Mouse (Mus musculus) embryo, embryonic 11.5 days (tissue): ENCODE results near the gene Synrg.

Experiments used
- DNase-seq: peaks from one replicate; pipeline ENCODE4 v3.0.0-alpha.2; 2012; ENCODE audit warnings: low read depth, low spot score

Gene Synrg

DNA sequence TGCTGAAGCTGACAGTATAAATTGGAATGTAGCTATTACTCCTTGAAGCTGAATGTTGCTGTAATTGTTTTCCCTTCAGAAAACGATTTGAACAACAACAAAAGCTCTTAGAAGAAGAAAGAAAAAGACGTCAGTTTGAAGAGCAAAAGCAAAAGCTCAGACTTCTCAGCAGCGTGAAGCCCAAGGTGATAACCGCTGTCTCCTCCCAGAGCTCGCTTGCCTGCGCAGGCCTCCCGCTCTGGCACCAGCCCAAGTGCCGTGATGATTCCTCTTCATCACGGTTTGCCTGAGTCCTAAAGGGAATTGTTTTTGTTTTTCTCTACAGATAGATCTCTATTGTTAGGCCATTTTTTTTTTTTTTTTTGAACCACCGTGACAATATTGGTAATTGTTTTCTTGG lies 17.1 kb downstream of the Synrg start:
- DNase-seq = no peak

DNA sequence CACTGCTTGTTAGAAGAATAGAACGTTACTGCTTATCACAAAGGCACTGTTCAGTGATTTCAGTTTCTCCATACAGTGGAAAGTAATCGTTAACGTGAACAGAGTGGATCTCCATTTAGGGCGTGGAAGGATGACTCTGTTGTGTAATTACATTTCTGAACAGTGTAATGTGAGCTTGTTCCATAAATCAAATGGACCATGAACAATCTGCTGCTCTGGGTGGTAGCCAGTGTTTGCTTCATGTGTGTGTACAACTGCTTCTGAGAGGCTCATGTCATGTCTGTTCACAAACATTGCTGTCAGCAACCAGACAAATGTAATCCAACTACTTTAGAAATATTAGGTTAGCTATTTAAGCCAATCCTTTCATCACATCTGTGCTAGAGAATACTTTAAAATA lies 27.5 kb downstream of the Synrg start:
- no peak for DNase-seq

DNA sequence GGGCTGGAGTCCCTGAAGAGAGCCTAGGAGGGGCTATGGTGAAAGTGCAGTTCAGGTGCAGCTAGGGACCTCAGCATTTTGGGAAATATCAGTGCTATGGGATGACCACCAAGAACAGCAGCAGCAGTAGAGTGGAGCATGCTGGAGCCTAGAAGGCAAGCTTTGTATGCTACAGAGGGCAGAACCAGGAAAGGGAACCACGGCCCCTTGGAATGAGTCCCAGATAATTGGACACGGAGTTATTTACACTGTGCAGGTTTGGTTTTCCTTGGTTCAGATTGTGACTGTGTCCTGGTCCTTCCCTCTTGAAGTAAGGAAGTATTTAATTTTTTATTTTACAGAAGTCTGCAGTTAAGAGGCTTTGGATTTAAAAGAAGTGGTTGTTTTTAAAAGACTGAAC lies 29.2 kb downstream of the Synrg start:
- no peak for DNase-seq

DNA sequence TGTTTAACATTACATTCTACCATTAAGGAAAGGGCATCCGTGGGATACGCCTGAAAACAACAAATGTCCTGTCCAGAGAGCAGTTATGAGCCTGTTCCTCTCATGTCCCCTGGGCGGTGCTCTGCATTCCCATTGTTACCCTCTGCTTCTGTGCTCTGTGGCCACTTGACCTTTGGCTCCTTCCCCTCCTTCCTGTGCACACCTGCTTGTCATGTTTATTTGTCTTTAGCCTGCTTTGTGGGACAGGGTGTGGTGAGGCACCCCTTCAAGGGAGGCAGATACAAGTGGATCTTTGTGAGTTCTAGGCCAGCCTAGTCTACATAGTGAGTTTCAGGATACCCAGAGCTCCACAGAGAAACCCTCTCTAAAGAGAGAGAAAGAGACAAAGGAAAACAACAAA lies 30.3 kb downstream of the Synrg start:
- no peak for DNase-seq

DNA sequence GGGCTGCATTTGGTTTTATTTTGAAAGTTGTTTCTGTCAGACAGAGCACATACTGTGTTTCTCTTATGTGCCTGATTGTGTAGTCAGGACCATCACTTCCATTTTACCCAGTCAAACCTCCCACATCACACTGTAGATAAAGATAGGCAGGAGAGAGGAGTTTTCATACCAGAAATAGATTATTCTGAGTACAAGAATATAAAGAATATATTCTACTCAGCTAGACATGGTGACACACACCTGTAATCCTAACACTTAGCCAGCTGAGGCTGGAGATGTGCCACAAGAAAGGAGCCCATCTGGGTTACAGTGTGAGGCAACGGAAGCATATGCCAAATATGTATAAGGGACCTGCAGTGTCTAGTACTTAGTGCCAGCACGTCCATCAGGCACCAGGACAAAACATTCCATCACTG lies 31.3 kb downstream of the Synrg start:
- no peak for DNase-seq

DNA sequence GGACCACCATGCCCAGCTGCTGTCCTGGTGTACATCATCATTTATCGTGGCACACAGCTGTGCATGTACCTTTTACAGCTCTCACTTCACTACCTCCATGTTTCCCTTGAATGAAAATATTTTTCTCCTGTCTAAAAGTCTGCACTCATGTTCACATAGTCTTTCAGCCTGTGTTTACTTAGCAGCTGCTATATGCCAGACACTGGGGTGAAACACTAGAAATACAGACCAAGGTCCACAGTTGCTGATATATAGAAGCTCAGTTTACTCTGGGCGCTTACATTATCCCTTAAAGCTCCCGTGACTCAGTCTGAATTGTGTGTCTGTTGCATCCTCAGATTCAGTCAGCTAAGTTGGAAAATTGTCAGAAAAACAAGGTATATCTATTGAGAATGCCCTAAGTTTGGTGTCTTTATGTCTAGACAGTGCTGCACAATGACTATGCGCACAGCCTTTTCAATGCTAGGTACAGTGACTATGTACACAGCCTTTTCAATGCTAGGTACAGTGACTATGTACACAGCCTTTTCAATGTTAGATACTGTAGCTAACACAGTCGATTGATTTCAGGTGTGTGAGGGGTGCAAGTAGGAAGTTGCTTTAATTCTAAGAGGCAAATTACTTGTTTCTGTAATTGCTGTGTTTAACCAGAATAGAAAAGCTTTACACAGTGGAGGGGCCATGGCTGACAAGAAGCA lies 33.1 kb downstream of the Synrg start:
- no peak for DNase-seq

DNA sequence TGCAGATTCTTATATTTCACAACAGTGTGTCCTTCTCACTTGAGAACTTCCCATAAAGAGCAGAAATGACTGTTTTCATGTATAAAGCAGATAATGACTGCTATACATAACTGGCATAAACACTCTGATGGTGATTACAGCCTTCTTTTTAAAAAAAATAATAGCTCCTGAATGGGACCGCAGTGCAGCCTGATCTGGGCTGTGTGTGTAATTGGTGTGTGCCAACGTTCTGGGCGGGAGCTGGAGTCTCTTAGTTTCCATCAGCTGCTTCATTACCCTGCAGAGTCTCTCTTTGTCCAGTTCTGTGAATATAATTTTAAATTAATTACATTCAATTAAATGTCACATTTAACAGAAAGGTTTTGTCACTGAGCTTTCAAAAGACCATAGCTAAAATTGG lies 34.8 kb downstream of the Synrg start:
- no peak for DNase-seq

DNA sequence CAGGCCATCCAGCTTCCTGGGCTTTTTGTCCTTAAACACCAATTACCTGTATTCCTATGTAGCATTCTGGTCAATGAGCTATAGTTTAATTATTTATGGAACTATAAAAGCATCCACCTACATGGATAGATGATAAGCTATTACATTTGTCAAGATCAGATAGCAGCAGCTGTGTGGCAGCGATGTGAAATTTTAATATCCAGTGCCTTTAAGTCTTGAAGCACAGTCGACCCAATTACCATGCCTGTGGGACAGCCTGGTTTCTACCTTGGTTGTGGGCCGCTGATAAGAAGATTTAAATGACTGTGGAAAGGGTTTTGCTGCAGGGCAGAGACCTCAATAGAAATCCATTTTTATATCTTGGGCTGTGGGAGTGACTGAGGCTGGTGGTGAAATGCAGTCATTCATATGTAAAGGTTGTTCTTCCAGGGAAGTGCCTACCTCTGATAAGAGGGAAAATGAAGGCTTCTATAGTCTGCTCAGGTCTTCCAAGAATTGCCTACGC lies 35.2 kb downstream of the Synrg start:
- no peak for DNase-seq

DNA sequence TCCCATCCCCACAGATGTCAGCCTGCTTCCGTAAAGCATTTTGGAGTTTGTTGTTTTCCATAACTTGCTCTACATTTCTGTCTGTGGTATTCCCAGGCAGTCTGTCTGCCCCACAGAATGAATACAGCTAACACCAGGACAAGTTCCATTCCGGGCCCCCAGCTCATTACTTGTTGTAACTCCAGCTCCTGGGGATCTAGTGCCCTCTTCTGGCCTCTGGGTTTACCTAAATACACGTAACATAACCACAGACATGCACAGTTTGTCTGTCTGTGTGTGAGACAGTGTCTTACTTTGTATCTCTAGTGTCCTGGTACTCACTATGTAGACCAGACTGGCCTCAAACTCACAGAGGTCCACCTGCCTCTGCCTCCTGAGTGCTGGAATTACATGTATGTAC lies 37.0 kb downstream of the Synrg start:
- no peak for DNase-seq

DNA sequence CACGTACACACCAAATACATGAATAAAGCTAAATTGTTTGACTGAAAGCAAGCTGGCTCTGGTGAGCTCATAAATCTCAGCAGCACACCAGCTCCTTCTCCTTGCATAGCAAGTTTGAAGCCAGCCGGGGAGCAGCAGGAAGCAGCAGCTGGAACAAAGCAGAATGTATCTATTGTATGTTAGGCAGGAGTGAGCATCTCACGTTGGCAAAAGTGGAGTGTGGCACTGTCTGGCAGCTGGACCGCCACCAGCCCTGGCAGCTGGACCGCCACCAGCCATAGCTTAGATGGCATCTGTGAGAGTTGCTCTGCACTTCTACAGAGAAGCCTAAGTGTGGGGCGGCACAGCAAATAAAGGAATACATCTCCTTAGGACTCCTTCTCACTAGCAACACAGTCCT lies 39.8 kb downstream of the Synrg start:
- no peak for DNase-seq

DNA sequence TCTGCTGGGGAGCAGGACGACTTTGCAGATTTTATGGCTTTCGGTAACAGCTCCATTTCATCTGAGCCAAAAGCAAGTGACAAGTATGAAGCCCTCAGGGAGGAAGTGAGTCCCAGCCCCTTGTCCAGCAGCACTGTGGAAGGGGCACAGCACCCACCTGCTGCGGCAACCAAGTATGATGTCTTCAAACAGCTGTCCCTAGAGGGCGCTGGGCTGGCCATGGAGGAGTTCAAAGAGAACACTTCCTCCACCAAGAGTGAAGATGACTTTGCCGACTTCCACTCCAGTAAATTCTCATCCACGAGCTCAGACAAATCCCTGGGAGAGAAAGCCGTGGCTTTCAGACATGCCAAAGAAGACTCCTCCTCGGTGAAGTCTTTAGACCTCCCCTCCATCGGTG lies 44.8 kb downstream of the Synrg start:
- no peak for DNase-seq

DNA sequence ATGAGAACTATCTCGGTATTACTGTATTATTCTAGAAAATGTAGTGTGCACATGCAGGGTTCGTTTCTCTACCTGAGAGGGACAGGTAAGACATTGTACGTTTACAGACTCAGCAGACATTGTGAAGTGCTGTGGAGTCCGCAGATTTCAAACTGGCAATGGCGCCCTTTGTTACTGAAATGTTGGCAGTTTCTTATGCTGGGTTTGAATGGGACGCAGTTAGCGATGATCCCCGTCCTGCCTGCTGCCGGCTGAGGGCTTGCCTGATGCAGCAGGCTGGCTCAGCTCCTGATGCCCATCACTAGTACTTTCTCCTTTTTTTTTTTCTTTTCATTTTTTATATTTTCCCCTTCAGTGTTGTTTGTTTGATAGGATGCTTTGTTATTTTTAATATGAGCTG lies 46.2 kb downstream of the Synrg start:
- DNase-seq = no peak

DNA sequence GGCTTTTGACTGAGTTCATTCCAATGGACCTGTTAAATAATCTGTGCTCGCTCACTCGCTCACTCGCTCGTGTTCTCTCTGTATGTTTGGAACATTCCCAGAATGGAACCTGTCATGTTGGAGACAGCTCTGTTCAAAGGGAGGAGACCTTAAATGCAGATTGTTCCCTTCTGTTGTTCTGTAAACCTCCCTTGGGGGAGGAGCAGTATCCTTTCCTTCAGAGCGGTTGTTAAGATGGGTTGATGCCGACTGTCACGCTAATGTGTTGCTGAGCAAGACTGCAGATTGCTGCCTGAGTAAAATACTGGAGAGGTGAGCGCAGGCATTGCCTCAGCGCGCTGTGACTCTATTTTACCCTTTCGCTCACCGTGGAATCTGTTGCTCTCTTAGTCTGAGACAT lies 46.8 kb downstream of the Synrg start:
- no peak for DNase-seq

DNA sequence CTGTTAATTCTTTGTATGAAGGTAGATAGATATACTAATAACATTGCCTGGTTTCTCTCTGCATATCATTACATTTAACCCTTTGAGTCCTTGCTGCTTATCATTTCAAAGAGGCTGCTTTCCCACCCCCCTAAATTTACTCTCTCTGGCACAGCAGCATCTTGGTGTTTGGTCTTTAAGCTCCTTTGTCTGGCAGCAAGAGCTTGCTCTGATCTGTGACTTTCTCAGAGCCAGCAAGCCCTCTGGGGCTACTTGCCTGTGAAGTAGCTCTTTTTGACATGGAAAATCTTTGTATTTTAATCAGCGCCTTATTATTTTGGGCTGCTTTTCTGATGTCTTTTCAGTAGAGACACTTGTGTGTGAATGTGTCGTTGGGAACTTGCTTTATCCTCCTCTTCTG lies 47.3 kb downstream of the Synrg start:
- DNase-seq = no peak

DNA sequence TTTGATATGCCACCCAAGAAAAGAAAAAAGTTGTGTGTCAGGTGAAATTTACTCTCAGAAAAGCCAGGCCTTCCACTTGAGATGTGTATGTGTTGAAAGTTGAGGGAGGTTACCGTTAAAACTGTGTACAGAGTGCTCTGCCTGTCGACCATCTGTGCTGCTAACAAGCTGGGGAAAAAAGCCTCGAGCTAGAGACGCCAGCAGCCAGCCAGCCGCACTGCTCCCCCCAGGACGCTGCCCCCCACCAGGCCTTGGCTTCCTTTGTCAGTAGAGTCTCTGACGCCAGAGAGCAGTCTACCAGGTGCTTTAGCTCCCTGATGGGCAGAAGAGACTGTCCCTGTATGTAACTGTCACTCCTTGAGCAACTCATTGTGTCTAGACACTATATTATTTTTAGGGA lies 48.9 kb downstream of the Synrg start:
- DNase-seq = no peak

DNA sequence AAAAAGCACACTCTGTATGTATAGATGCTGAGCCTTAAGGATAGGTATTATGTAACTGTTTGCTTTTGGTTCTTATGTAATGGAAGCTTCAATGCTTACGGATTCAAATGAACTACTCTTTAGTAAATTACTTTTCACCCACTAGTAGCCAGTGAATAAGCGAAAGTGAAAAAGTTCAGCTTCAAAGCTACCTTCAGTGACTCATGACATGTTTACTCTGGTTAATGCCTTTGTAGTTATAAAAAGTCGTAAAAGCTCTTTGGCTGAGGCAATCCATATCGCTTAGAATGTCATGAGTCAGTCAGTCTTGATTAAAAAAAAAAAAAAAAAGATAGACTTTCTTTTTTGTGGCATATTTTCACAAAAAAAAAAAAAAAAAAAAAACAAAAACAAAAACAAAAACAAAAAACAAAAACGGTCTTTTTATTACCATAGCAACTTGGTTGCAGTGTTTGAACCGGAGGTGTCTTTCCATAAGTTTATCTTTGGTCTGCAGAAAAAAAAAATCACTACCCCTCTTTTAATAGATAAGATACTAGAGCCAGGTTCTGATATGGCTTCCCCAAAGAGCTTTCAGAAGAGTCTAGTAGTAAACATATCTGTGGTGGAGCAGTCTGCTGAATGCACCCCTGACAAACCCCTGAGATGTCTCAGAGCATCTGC lies 52.0 kb downstream of the Synrg start:
- no peak for DNase-seq

DNA sequence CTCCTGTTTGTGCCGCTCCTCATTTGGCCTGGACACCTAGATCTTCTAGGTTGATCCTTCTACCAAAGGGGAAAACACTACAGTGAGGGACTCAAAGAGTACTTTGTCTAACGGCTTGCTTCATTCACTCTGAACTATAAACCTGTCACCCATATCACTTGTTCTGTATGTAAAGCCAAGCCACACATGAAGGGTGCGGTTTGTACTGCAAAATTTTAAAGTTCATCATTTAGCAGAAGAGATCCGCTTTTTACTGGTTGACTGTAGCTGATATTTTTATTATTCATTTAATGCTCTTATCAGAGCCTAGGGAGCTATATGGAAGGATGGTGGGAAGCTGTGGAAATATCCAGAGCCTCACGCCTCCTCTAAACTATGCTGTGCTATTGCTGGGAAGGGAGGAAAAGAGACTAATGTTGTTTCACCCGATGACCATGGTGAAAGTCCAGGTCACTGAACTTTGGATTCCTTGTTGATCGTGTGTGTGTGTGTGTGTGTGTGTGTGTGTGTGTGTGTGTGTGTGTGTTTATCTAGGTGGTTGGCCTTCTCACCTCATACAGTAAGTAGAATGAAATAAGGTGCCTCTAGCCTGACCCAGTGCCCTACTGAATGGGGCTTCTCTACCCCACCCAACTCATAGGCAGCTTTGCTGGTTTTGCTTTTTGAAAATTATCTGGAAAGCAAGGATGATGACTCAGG lies 52.7 kb downstream of the Synrg start:
- no peak for DNase-seq

DNA sequence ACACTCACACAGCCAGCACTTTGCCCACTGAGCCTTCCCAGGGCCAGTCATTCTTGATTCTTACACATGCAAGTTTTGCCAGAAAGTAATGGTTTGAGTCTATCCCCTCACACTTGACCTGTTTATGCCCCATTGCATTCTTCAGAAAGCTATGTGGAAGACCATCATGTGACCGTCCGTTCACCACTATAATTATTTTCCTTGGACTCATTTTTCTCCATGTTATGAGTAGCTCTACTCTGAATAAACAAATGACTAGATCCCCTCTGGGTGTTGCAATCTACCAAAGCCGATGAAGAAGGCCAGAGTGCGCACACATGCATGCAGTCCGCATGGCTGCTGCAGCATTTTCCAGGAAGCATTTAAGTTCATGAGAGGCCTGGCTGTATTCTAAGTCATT lies 63.0 kb downstream of the Synrg start:
- DNase-seq = no peak

DNA sequence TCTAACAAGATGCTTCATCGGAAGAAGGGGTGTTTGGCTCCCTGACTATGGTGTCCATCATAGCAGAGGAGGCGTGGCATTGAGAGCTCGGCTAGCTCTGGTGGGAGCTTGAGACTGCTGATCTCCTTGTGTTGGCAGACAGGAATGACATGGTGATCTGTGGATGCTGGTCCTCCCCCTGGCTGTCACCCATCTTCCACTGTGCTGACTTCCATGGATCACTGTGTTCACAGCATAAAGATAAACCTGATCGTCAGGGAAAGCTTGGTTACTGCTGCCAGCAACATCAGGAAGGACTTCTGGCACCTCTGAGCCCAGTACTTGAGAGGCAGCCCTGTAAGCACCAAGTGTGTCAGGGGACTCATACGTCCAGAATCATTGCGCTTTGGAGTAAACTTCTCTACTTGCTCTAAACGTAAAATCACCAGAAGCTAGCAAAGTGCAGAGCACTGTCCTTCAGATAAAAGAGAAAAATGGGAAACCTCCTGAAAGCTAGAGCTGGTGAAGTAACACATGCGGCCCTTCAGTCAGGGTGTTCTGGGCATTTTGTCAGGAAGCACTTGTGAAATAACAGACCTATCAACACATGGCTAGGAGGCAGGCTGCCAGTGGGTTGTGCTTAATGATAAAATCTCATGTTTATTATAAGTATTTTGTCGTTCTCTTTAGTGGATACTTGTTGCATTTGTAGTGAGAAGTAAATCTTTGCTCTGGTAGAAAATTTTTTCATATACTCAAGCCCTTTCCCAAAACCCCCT lies 64.2 kb downstream of the Synrg start:
- DNase-seq = no peak

DNA sequence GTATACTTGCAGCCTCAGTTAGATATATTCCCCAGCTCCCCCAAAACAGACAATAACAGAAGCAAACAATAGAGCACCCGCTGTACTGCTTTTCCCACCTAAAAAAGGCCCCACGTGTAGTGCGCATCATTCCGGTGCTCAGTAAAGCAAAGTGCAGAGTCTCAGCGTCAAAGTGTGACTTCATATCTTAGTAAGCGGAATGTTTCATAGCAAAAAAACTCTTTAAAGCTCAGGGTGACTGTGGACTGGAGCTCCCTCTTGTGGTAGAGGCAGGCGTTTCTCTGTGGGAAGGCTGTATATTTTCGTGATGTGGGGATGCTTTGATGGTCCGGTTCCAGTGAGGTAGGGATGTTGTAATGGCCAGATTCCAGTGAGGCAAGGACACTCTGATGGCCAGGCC lies 67.7 kb downstream of the Synrg start:
- no peak for DNase-seq

DNA sequence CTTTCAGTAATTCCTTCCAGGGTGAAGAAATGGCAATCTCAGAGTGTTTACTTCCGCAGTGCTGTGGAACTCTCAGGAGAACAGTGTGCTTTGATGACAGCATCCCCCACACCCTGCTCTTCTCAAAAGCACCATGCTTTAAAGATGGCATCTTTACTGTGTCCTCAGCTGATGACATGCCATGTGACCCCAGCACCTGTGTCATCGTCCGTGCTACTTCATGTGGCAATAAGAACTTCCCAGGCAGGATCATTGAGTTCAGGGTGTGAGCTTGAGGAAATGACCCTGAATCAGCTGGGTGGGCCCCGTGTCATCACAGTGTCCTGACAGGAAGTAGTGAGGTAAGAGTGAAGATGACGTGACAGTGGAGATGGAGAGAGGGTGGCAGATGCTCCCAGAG lies 68.3 kb downstream of the Synrg start:
- DNase-seq = no peak

DNA sequence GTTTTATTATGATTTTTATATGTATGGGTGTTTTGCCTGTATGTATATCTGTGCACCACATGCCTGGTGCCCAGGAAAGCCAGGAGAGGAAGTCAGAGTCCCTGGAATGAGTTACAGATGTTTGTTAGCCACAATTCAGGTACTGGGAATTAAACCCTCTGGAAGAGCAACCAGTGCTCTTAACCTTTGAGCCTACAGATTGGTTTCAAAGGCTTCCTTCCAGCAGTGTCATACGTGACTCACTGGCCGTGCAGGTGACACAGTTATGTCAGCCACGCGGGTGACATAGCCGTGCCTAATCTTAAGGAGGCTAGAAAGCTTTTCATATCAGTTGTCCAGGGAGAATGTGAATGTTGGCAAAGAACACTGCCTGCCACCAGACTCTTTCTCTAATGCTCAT lies 69.4 kb downstream of the Synrg start:
- DNase-seq = no peak
